ENCODE assay signal across 25 mouse cellular contexts in genomic region chr19:5685861-5686260, GRCm38 (mm10). TPM values are rescaled to one million over a fixed set of nuclear protein-coding genes. Genes with fewer than 3 reads are reported as not detected.
DNase-seq lines count a peak whose midpoint lies in the region; ATAC-seq lines count a peak whose summit lies in the region.
"Had no signal": no experiment of that assay in that cellular context is flagged by ENCODE, and none has a peak within 500 bp of the region (broad histone marks: within the 10 kb centered on the region; RNA-seq: fewer than 3 reads in every experiment).

No protein-coding gene starts in this region.

- H3K9me3 ChIP-seq in erythroblast, embryonic 14.5 days (ENCODE audit: control insufficient read depth, low read length): no peaks in the 10 kb centered on the region
- no peaks in the 10 kb centered on the region for H3K9me3 ChIP-seq in hindbrain, embryonic 11.5 days (ENCODE audit: control insufficient read depth, low read length)
- H3K9me3 ChIP-seq in hindbrain, embryonic 12.5 days (replicated peaks): no peaks in the 10 kb centered on the region
- H3K9me3 ChIP-seq in neural tube, embryonic 11.5 days (ENCODE audit: control insufficient read depth, low read length): no peaks in the 10 kb centered on the region
- H3K9me3 ChIP-seq in neural tube, embryonic 15.5 days (replicated peaks): no peaks in the 10 kb centered on the region
- H3K9me3 ChIP-seq in liver, embryonic 16.5 days (replicated peaks; ENCODE audit: control insufficient read depth, low read length): no peaks in the 10 kb centered on the region
- H3K9me3 ChIP-seq: embryonic facial prominence, embryonic 12.5 days; forebrain, embryonic 13.5 days; heart, embryonic 15.5 days had no signal

- H3K4me2 ChIP-seq in hindbrain, embryonic 11.5 days (replicated peaks; ENCODE audit: low read depth, low read length): no peak overlapping the region
- no peak overlapping the region for H3K4me2 ChIP-seq in hindbrain, embryonic 12.5 days (replicated peaks)
- H3K4me2 ChIP-seq in neural tube, embryonic 11.5 days (ENCODE audit: low read depth): no peak overlapping the region
- H3K4me2 ChIP-seq in neural tube, embryonic 15.5 days: no peak overlapping the region
- peak overlapping the region; percentile 52 for H3K4me2 ChIP-seq in liver, embryonic 16.5 days (ENCODE audit: low read depth, low read length)
- H3K4me2 ChIP-seq: embryonic facial prominence, embryonic 12.5 days; forebrain, embryonic 13.5 days; heart, embryonic 15.5 days; hindbrain, embryonic 14.5 days had no signal

- WGBS in hindbrain, embryonic 11.5 days: 94% methylated on average over 11 of the region's 11 CpGs
- 95% methylated on average over 11 of the region's 11 CpGs for WGBS in hindbrain, embryonic 12.5 days
- 94% methylated on average over 11 of the region's 11 CpGs for WGBS in neural tube, embryonic 11.5 days
- 95% methylated on average over 11 of the region's 11 CpGs for WGBS in neural tube, embryonic 15.5 days
- WGBS in liver, embryonic 16.5 days (ENCODE audit: insufficient replicate concordance): 91% methylated on average over 11 of the region's 11 CpGs

- H3K27me3 ChIP-seq in erythroblast, embryonic 14.5 days (ENCODE audit: control insufficient read depth): no peaks in the 10 kb centered on the region
- no peaks in the 10 kb centered on the region for H3K27me3 ChIP-seq in hindbrain, embryonic 11.5 days (ENCODE audit: control insufficient read depth, insufficient read depth, low read length)
- no peaks in the 10 kb centered on the region for H3K27me3 ChIP-seq in hindbrain, embryonic 12.5 days
- H3K27me3 ChIP-seq in neural tube, embryonic 11.5 days (ENCODE audit: control insufficient read depth, insufficient read depth, low read length): no peaks in the 10 kb centered on the region
- no peaks in the 10 kb centered on the region for H3K27me3 ChIP-seq in neural tube, embryonic 15.5 days (replicated peaks)
- H3K27me3 ChIP-seq in liver, embryonic 16.5 days (ENCODE audit: control insufficient read depth, insufficient read depth, low read depth, low read length): no peaks in the 10 kb centered on the region
- H3K27me3 ChIP-seq: embryonic facial prominence, embryonic 12.5 days; forebrain, embryonic 13.5 days; heart, embryonic 15.5 days; Patski had no signal

- H3K27ac ChIP-seq in hindbrain, embryonic 11.5 days (ENCODE audit: low read depth, low read length): no peak overlapping the region
- no peak overlapping the region for H3K27ac ChIP-seq in hindbrain, embryonic 12.5 days
- H3K27ac ChIP-seq in neural tube, embryonic 11.5 days (ENCODE audit: low read depth, low read length): no peak overlapping the region
- no peak overlapping the region for H3K27ac ChIP-seq in neural tube, embryonic 15.5 days (replicated peaks)
- peak overlapping the region; percentile 61 for H3K27ac ChIP-seq in liver, embryonic 16.5 days (ENCODE audit: low read length)
- H3K27ac ChIP-seq: embryonic facial prominence, embryonic 12.5 days; forebrain, embryonic 13.5 days; heart, embryonic 15.5 days; hindbrain, embryonic 14.5 days had no signal

- ATAC-seq in erythroblast, adult 5-6 weeks (replicated peaks; ENCODE audit: low FRiP score, poor library complexity, severe bottlenecking): no peak
- ATAC-seq in hindbrain, embryonic 11.5 days (ENCODE audit: low FRiP score): no peak
- ATAC-seq in hindbrain, embryonic 12.5 days (ENCODE audit: low FRiP score): no peak
- no peak for ATAC-seq in neural tube, embryonic 11.5 days (ENCODE audit: insufficient read depth, low FRiP score, low TSS enrichment)
- no peak for ATAC-seq in neural tube, embryonic 15.5 days (ENCODE audit: low FRiP score)
- no peak for ATAC-seq in liver, embryonic 16.5 days (ENCODE audit: low read depth)
- ATAC-seq: activated CD4-positive, CD25-positive, alpha-beta regulatory T cell, adult 4 months; forebrain, embryonic 13.5 days; forebrain, postnatal 0 days; intestine, embryonic 16.5 days; Patski had no signal

- H3K9ac ChIP-seq in hindbrain, embryonic 11.5 days (ENCODE audit: low read depth, low read length): no peak overlapping the region
- H3K9ac ChIP-seq in hindbrain, embryonic 12.5 days: no peak overlapping the region
- no peak overlapping the region for H3K9ac ChIP-seq in neural tube, embryonic 11.5 days (ENCODE audit: low read length)
- no peak overlapping the region for H3K9ac ChIP-seq in neural tube, embryonic 15.5 days (replicated peaks)
- peak overlapping the region; percentile 51; the same call in 1 of the 2 replicates for H3K9ac ChIP-seq in liver, embryonic 16.5 days (ENCODE audit: low read depth, low read length)
- H3K9ac ChIP-seq: embryonic facial prominence, embryonic 12.5 days; forebrain, embryonic 13.5 days; forebrain, postnatal 0 days; heart, embryonic 15.5 days; hindbrain, embryonic 14.5 days had no signal

- peak overlapping the region; percentile 50 for H3K4me3 ChIP-seq in erythroblast, embryonic 14.5 days (replicated peaks)
- H3K4me3 ChIP-seq in hindbrain, embryonic 11.5 days (ENCODE audit: low read depth, low read length): 0 out of 2 replicates have a peak overlapping the region, but pooled peaks have one; percentile 4
- no peak overlapping the region for H3K4me3 ChIP-seq in hindbrain, embryonic 12.5 days
- 0 out of 2 replicates have a peak overlapping the region, but pooled peaks have one; percentile 10 for H3K4me3 ChIP-seq in neural tube, embryonic 11.5 days (ENCODE audit: low read depth, low read length)
- no peak overlapping the region for H3K4me3 ChIP-seq in neural tube, embryonic 15.5 days (replicated peaks)
- H3K4me3 ChIP-seq in liver, embryonic 16.5 days (ENCODE audit: low read depth, low read length): no peak overlapping the region; the same call in 1 of the 2 replicates
- H3K4me3 ChIP-seq: embryonic facial prominence, embryonic 12.5 days; forebrain, embryonic 13.5 days; heart, embryonic 15.5 days had no signal

- peaks cover 61% of the 10 kb centered on the region for H3K4me1 ChIP-seq in erythroblast, embryonic 14.5 days (ENCODE audit: control insufficient read depth)
- peaks cover 6% of the 10 kb centered on the region; the same call in 1 of the 2 replicates for H3K4me1 ChIP-seq in hindbrain, embryonic 11.5 days (replicated peaks; ENCODE audit: control insufficient read depth, insufficient read depth, low read length)
- H3K4me1 ChIP-seq in hindbrain, embryonic 12.5 days: peaks cover 25% of the 10 kb centered on the region
- peaks cover 18% of the 10 kb centered on the region for H3K4me1 ChIP-seq in neural tube, embryonic 11.5 days (ENCODE audit: control insufficient read depth, insufficient read depth, low read length)
- H3K4me1 ChIP-seq in neural tube, embryonic 15.5 days: peaks cover 30% of the 10 kb centered on the region
- peaks cover 36% of the 10 kb centered on the region for H3K4me1 ChIP-seq in liver, embryonic 16.5 days (ENCODE audit: control insufficient read depth, low read depth, low read length)

- DNase-seq in hindbrain, embryonic 11.5 days (ENCODE audit: low spot score): no peak
- no peak for DNase-seq in neural tube, embryonic 11.5 days (ENCODE audit: low spot score)
- no peak for DNase-seq in embryo, embryonic 10.5 days (ENCODE audit: low spot score)
- DNase-seq: adrenal gland, postnatal 36 days; cerebellum, adult 2 months; cerebellum, postnatal 10 days; embryo, embryonic 11 days; forebrain, postnatal 0 days; gastrocnemius, postnatal 14 days; heart, postnatal 14 days had no signal

- H3K36me3 ChIP-seq in erythroblast, embryonic 14.5 days (ENCODE audit: control insufficient read depth): peaks cover 76% of the 10 kb centered on the region
- H3K36me3 ChIP-seq in hindbrain, embryonic 11.5 days (ENCODE audit: control insufficient read depth, insufficient read depth, low read length): peaks cover 14% of the 10 kb centered on the region
- peaks cover 62% of the 10 kb centered on the region for H3K36me3 ChIP-seq in hindbrain, embryonic 12.5 days
- H3K36me3 ChIP-seq in neural tube, embryonic 11.5 days (ENCODE audit: control insufficient read depth, insufficient read depth, low read length): peaks cover 29% of the 10 kb centered on the region
- H3K36me3 ChIP-seq in neural tube, embryonic 15.5 days: peaks cover 57% of the 10 kb centered on the region
- H3K36me3 ChIP-seq in liver, embryonic 16.5 days (ENCODE audit: control insufficient read depth, insufficient read depth): peaks cover 39% of the 10 kb centered on the region

RNA-seq across cellular contexts. Expression of gene Map3k11, which starts 2.7 kb away (rescaled TPM):
- polyA plus RNA-seq in erythroblast, embryonic 14.5 days (2012): 18.5 and 20.2 TPM in 2 replicates
- total RNA-seq in erythroblast, adult 5-6 weeks (2015; ENCODE audit: low replicate concordance): 5.0 and 7.3 TPM in 2 replicates
- 8.4 and 11.2 TPM in 2 replicates for total RNA-seq in erythroblast, adult 5-6 weeks (2017; ENCODE audit: low replicate concordance)
- 13.4 and 14.7 TPM in 2 replicates for polyA plus RNA-seq in hindbrain, embryonic 11.5 days (2014; fragmentation: Nextera tagmentation; extraction: Ambion mirVana)
- 21.5 and 23.3 TPM in 2 replicates for polyA plus RNA-seq in hindbrain, embryonic 12.5 days (2016; fragmentation: Nextera tagmentation; extraction: Ambion mirVana)
- 21.0 and 22.0 TPM in 2 replicates for polyA plus RNA-seq in neural tube, embryonic 11.5 days (2014; fragmentation: Nextera tagmentation; extraction: Ambion mirVana)
- polyA plus RNA-seq in neural tube, embryonic 15.5 days (2015; fragmentation: Nextera tagmentation; extraction: Ambion mirVana): 12.7 and 18.3 TPM in 2 replicates
- polyA plus RNA-seq in liver, embryonic 16.5 days (2015; fragmentation: Nextera tagmentation; extraction: Ambion mirVana): 12.9 and 15.2 TPM in 2 replicates

RNA-seq across cellular contexts. Expression of gene Pcnx3, which starts 2.8 kb away (rescaled TPM):
- 43.8 and 46.7 TPM in 2 replicates for polyA plus RNA-seq in erythroblast, embryonic 14.5 days (2012)
- 10.7 and 16.3 TPM in 2 replicates for total RNA-seq in erythroblast, adult 5-6 weeks (2015; ENCODE audit: low replicate concordance)
- total RNA-seq in erythroblast, adult 5-6 weeks (2017; ENCODE audit: low replicate concordance): 14.8 and 20.3 TPM in 2 replicates
- polyA plus RNA-seq in hindbrain, embryonic 11.5 days (2014; fragmentation: Nextera tagmentation; extraction: Ambion mirVana): 22.9 and 23.1 TPM in 2 replicates
- polyA plus RNA-seq in hindbrain, embryonic 12.5 days (2016; fragmentation: Nextera tagmentation; extraction: Ambion mirVana): 34.6 and 35.0 TPM in 2 replicates
- 26.9 and 27.7 TPM in 2 replicates for polyA plus RNA-seq in neural tube, embryonic 11.5 days (2014; fragmentation: Nextera tagmentation; extraction: Ambion mirVana)
- polyA plus RNA-seq in neural tube, embryonic 15.5 days (2015; fragmentation: Nextera tagmentation; extraction: Ambion mirVana): 21.0 and 23.4 TPM in 2 replicates
- 8.2 and 9.7 TPM in 2 replicates for polyA plus RNA-seq in liver, embryonic 16.5 days (2015; fragmentation: Nextera tagmentation; extraction: Ambion mirVana)

RNA-seq across cellular contexts. Expression of gene Kcnk7, which starts 18.3 kb away (rescaled TPM):
- 0.04 and 0.06 TPM in 2 replicates for polyA plus RNA-seq in erythroblast, embryonic 14.5 days (2012)
- total RNA-seq in erythroblast, adult 5-6 weeks (2015; ENCODE audit: low replicate concordance): not detected in 2 replicates
- not detected in 2 replicates for total RNA-seq in erythroblast, adult 5-6 weeks (2017; ENCODE audit: low replicate concordance)
- 0.19 TPM in 1 of 2 replicates, not detected in the other for polyA plus RNA-seq in hindbrain, embryonic 11.5 days (2014; fragmentation: Nextera tagmentation; extraction: Ambion mirVana)
- polyA plus RNA-seq in hindbrain, embryonic 12.5 days (2016; fragmentation: Nextera tagmentation; extraction: Ambion mirVana): not detected in 2 replicates
- not detected in 2 replicates for polyA plus RNA-seq in neural tube, embryonic 11.5 days (2014; fragmentation: Nextera tagmentation; extraction: Ambion mirVana)
- 0.35 and 0.45 TPM in 2 replicates for polyA plus RNA-seq in neural tube, embryonic 15.5 days (2015; fragmentation: Nextera tagmentation; extraction: Ambion mirVana)
- polyA plus RNA-seq in liver, embryonic 16.5 days (2015; fragmentation: Nextera tagmentation; extraction: Ambion mirVana): 0.14 TPM in 2 replicates
- total RNA-seq: adrenal gland, adult 18-20 months; adrenal gland, postnatal 36 days; forebrain, postnatal 0 days; gastrocnemius, adult 18-20 months; gastrocnemius, postnatal 14 days; heart, adult 8-10 months; heart, postnatal 14 days had no signal

RNA-seq across cellular contexts. Expression of gene Sipa1, which starts 22.4 kb away (rescaled TPM):
- polyA plus RNA-seq in erythroblast, embryonic 14.5 days (2012): 63.2 and 69.8 TPM in 2 replicates
- 20.5 and 36.9 TPM in 2 replicates for total RNA-seq in erythroblast, adult 5-6 weeks (2015; ENCODE audit: low replicate concordance)
- 27.4 and 90.3 TPM in 2 replicates for total RNA-seq in erythroblast, adult 5-6 weeks (2017; ENCODE audit: low replicate concordance)
- polyA plus RNA-seq in hindbrain, embryonic 11.5 days (2014; fragmentation: Nextera tagmentation; extraction: Ambion mirVana): 7.8 and 8.2 TPM in 2 replicates
- polyA plus RNA-seq in hindbrain, embryonic 12.5 days (2016; fragmentation: Nextera tagmentation; extraction: Ambion mirVana): 22.4 and 25.4 TPM in 2 replicates
- 17.0 and 19.3 TPM in 2 replicates for polyA plus RNA-seq in neural tube, embryonic 11.5 days (2014; fragmentation: Nextera tagmentation; extraction: Ambion mirVana)
- polyA plus RNA-seq in neural tube, embryonic 15.5 days (2015; fragmentation: Nextera tagmentation; extraction: Ambion mirVana): 19.1 and 21.7 TPM in 2 replicates
- 19.7 and 22.3 TPM in 2 replicates for polyA plus RNA-seq in liver, embryonic 16.5 days (2015; fragmentation: Nextera tagmentation; extraction: Ambion mirVana)

RNA-seq across cellular contexts. Expression of gene Ehbp1l1, which starts 40.3 kb away (rescaled TPM):
- polyA plus RNA-seq in erythroblast, embryonic 14.5 days (2012): 88.4 and 106 TPM in 2 replicates
- total RNA-seq in erythroblast, adult 5-6 weeks (2015; ENCODE audit: low replicate concordance): 27.5 and 57.9 TPM in 2 replicates
- total RNA-seq in erythroblast, adult 5-6 weeks (2017; ENCODE audit: low replicate concordance): 236 and 446 TPM in 2 replicates
- polyA plus RNA-seq in hindbrain, embryonic 11.5 days (2014; fragmentation: Nextera tagmentation; extraction: Ambion mirVana): 4.4 and 6.2 TPM in 2 replicates
- polyA plus RNA-seq in hindbrain, embryonic 12.5 days (2016; fragmentation: Nextera tagmentation; extraction: Ambion mirVana): 10.8 and 12.1 TPM in 2 replicates
- 5.1 and 6.8 TPM in 2 replicates for polyA plus RNA-seq in neural tube, embryonic 11.5 days (2014; fragmentation: Nextera tagmentation; extraction: Ambion mirVana)
- 15.9 and 18.6 TPM in 2 replicates for polyA plus RNA-seq in neural tube, embryonic 15.5 days (2015; fragmentation: Nextera tagmentation; extraction: Ambion mirVana)
- polyA plus RNA-seq in liver, embryonic 16.5 days (2015; fragmentation: Nextera tagmentation; extraction: Ambion mirVana): 104 and 105 TPM in 2 replicates

Comparison
In these comparisons a context has a peak if more than half of its experiments do, and no peak if none do; other contexts are left out.
1. H3K4me3 ChIP-seq: peak in erythroblast, embryonic 14.5 days (single experiment), hindbrain, embryonic 11.5 days (single experiment) and neural tube, embryonic 11.5 days (single experiment); none in hindbrain, embryonic 12.5 days (single experiment), neural tube, embryonic 15.5 days (single experiment) and liver, embryonic 16.5 days (single experiment).